Mouse (Mus musculus): ENCODE results near the gene Hdac7. TPM values are rescaled to one million over a fixed set of nuclear protein-coding genes. Genes with fewer than 3 reads are reported as not detected.

Hdac7 gene
- polyA plus RNA-seq, 1 experiment, result 45.8 TPM

DNA sequence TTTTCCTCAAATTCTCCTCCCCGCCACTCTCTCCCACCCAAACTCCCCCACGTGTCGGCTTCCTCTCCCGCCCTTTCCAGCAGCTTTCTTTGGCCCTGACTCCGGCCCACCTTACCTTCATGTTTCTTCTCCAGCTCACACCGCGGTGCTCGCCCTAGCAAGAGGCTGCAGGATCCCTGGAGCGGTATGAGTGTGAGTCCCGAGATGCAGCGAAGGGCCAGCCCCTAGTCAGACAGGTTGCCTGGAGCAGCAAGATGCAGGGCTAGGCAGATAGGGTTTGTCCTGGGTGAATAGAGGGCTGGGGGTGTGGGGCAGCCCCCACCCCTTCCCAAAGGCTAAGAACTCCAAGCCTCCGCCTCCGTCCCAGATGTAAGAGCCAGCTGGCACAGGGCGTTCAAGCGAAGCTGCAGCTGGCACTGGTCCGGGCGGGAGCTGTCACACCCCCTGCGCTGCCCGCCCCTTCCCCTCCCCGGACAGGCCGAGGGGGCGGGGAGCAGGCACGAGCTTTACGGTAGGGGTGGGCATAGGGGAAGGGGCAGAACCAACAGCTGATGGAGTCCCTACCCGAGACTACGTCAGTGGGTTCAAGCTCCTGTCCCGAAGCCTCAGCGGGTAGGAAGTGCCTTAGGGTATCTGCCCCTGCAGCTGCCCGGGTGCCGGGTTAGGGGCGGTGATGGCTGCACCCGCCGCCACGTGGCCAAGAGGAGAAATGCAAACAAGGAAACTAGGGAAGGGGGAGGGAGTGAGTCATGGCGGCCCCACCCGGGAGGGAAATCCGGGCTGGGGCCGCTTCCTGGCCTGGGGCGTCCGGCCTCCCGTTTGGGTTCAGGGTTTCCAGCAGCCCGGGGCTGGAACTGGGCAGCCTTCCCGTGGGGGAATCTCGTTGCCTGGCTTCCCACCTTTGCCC lies 76.8 kb downstream of the Hdac7 start, which contains the start of gene Rapgef3:
TSS of gene Rapgef3 (minus strand) at position 693 of the 907 bp plus-strand sequence.
- peak; percentile 65 for DNase-seq (ENCODE audit: low spot score)

GRCm38 (mm10) chr15:97766594-97767279 lies 77.6 kb downstream of the Hdac7 start:
- DNase-seq (ENCODE audit: low spot score), result no peak

GRCm38 (mm10) chr15:97766194-97766593 lies 78.1 kb downstream of the Hdac7 start:
- no peak for DNase-seq (ENCODE audit: low spot score)

DNA sequence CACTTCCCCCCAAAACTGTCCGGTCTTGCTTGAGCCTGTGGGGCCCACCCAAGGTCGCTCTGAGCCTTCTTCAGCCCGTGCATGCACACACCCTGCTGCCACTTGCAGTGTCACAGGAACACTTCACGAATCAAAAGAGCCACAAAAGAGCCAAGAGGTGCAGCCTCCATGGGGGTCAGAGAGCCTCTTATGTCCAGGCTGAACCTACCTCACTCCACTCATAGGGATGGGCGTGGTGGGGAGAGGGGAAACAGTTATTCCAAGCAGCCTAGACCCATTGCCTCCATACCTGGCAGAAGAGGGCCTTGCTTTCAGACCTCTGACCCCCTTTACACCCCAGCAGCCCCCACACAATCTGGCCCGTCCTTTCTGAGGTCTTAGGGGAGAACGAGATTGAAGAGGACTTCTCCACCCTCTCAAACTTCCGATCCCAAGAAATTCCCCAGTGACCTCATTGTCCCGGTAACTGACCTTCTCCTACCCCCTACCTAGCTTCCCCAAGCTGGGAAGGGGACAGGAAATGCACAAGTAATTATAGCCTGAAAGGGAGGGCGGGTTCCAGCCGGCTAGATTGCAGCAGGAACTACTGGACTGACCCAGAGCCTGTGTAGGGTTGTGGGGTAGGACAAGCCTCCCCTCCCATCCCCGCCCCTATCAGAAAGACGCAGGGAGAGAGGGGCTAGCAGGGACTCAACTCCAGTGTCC lies 79.1 kb downstream of the Hdac7 start:
- no peak for DNase-seq (ENCODE audit: low spot score)

GRCm38 (mm10) chr15:97764532-97764931 lies 79.8 kb downstream of the Hdac7 start:
- DNase-seq (ENCODE audit: low spot score), result no peak

DNA sequence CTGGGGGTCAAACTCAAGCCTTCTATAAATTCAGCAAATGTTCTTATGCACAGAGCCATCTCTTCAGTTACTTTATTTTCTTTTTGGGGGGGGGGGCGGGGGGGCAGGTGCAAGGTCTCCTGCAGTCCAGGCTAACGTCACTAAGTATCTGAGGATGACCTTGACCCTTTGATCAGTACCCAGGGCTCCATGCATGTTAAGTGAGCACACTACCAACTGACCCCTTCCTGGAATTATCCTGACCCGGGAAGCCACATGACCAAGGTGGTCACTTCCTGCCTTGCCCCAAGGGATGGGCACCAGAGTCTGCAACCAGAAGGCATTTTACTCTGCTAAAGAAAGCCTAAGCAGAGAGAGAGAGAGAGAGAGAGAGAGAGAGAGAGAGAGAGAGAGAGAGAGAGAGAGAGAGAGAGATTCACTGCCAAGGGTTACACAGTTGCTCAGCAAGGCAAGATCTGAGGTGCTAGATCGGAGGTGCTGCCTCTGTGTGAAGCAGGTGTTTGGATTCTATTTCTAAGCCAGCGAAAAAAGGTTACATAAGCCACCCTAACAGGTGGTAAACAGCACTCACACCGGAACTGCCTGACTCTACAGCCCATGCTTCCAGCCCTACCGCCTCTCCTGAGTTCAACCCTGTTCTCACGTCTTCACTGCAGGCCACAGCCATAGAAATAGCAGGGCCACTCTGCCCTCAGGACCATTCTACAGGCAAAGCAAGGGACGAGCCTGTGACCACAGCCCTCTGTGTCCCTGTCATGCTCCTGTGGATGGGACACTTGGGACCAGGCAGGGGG lies 80.8 kb downstream of the Hdac7 start:
- no peak for DNase-seq (ENCODE audit: low spot score)

GRCm38 (mm10) chr15:97762733-97763132 lies 81.6 kb downstream of the Hdac7 start:
- no peak for DNase-seq (ENCODE audit: low spot score)

DNA sequence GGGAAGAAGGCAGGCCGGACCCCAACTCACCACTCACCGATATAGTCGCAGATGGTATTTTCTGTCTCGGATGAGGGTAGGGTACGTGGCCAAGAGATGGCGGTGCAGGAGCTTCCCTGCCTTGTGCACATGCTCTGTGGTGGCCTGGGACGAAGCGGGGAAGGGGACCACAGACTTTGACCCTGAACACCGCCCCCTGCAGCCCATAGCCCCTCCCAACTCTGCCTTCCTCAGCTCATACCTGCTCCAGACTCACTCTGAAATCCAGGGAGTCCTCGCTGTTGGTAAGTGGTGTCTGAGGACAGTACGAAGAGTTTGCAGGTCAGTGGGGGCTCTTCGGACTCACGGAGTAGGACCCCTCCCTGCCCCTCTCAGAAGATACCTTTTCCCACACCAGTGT lies 82.9 kb downstream of the Hdac7 start:
- no peak for DNase-seq (ENCODE audit: low spot score)

DNA sequence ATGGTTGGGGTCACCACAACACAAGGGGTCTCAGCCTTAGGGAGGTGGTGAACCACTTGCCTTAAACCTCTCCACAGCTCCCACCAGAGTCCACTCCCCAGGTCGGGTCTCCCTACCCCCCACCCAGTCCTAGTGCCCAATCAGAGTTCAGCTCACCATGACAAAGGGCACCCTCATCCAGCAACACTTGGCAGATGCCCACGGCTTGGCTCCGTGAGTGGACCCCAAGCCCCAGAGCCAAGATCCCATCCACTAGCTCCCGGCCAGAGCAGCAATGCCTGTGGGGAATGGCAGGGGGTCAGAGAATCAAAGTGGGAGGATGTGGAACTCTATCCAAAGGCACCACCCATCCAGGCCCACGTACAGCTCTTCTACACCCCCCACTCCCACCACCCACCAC lies 83.3 kb downstream of the Hdac7 start:
- no peak for DNase-seq (ENCODE audit: low spot score)

DNA sequence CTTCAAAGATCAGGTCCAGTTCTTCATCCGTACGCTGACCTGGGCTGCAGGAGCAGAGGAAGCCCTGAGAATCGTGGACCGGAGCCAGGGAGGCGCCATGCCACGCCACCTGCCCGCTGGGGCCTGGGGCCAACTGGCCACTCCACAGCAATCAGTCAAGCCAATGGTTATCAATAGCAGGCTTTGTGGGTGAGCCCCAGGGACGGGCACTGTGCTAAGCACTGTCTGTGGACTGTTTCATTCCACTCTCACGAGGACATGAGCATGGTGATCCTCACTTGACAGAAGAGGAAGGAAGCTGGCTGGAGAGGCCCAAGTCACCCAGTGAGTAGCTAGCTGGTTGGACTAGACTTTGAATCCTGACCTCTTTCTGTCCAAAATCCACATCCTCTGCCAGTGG lies 84.3 kb downstream of the Hdac7 start:
- DNase-seq (ENCODE audit: low spot score), result no peak

GRCm38 (mm10) chr15:97755361-97755760 lies 88.9 kb downstream of the Hdac7 start:
- no peak for DNase-seq (ENCODE audit: low spot score)

GRCm38 (mm10) chr15:97754476-97754875 lies 89.8 kb downstream of the Hdac7 start:
- DNase-seq (ENCODE audit: low spot score), result no peak

DNA sequence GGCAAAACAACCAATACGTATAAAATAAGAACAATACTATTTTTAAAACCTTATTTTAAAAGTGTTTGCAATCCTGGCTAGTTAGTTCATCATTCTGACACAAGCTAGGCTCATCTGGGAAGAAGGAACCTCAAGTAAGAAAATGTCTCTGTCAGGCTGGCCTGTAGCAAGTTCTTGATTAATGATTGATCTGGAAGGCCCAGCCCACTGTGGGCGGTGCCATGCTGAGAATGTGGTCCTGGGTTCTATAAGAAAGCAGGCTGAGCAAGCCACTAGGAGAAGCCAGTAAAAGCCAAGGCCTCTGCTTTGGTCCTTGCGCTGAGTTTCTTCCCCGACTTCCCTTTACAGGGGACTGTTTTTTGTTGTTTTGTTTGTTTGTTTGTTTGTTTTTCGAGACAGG lies 91.8 kb downstream of the Hdac7 start:
- DNase-seq (ENCODE audit: low spot score), result no peak

GRCm38 (mm10) chr15:97751676-97752075 lies 92.6 kb downstream of the Hdac7 start:
- DNase-seq (ENCODE audit: low spot score), result no peak

GRCm38 (mm10) chr15:97750697-97751096 lies 93.6 kb downstream of the Hdac7 start:
- DNase-seq (ENCODE audit: low spot score), result no peak

GRCm38 (mm10) chr15:97749841-97750240 lies 94.5 kb downstream of the Hdac7 start:
- no peak for DNase-seq (ENCODE audit: low spot score)

- no peak for DNase-seq (ENCODE audit: low spot score)
These were observed 94.9 kb downstream of the Hdac7 start for GRCm38 (mm10) chr15:97749397-97749796.

- no peak for DNase-seq (ENCODE audit: low spot score)
These were observed 95.3 kb downstream of the Hdac7 start for GRCm38 (mm10) chr15:97748964-97749363.

DNA sequence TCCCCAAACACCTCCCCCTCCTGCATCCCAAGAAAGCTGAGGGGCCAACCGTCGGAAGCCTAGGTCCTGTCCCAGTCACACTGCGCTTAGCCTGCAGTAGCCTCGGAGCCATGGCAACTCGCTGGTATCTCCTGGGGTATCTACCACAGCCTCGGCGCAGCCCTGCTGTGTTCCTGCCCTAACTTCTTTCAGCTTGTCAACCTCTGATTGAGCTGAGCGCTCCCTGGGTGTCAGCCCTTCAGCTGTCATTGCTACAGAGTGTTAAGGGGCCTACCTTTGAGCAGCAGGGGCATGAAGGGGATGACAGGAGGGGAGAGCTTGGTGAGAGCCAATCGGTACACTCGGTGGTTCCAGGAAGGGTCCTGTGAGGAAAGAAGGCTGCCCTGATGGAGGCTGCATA lies 96.0 kb downstream of the Hdac7 start:
- DNase-seq (ENCODE audit: low spot score), result no peak

GRCm38 (mm10) chr15:97747486-97747885 lies 96.8 kb downstream of the Hdac7 start:
- no peak for DNase-seq (ENCODE audit: low spot score)

GRCm38 (mm10) chr15:97746748-97747147 lies 97.6 kb downstream of the Hdac7 start:
- no peak for DNase-seq (ENCODE audit: low spot score)

DNA sequence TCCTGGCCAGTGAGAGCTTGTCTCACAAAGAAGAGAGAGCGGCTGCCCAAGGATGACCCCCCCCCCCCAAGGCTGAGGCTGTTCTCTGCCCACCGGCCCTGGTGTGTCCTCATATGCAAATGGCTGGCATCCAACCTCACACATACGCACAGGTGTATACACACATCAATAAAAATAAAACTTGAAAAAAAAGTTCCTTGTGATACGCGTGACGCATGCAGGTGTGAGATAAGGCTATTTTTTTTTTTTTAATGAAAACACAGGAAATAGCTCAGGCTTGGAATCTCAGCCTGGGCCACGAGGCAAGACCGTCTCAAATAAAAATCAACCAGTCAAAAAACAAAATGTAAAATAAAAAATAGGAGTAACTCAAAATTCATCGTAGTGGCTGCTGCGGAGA lies 98.0 kb downstream of the Hdac7 start:
- DNase-seq (ENCODE audit: low spot score), result no peak

Measured in urinary bladder, adult 2 months (tissue).